Mouse (Mus musculus) spleen, adult 2 months (tissue): ENCODE data around the gene Gm9999.

Source experiments
- CTCF ChIP-seq: fragments of 200-500 bp; IDR thresholded peaks from 2 replicates; pipeline ENCODE4 v1.5.1; 2011; ENCODE audit warnings: mild to moderate bottlenecking, inconsistent platforms; ENCODE audit not compliant: insufficient read depth, insufficient read length, insufficient replicate concordance; ENCODE audit errors: extremely low read depth
- POLR2A ChIP-seq: fragments of 200-500 bp; IDR thresholded peaks from 2 replicates; pipeline ENCODE4 v1.6.1; 2011; ENCODE audit warnings: low read depth, low read length, inconsistent platforms

- no peak for TF ChIP-seq CTCF
- no peak for TF ChIP-seq POLR2A
These were observed 19.3 kb upstream of the Gm9999 start for GRCm38 (mm10) chr7:46964070-46964469.
